Mouse (Mus musculus) adrenal gland, postnatal 0 days (tissue): ENCODE measurements around the gene Actrt2. TPM values are rescaled to one million over a fixed set of nuclear protein-coding genes. Genes with fewer than 3 reads are reported as not detected.

Experiments used
- polyA plus RNA-seq: library from polyadenylated mRNA; unstranded; fragments of >200 nt; fragmentation: Nextera tagmentation; extraction: Ambion mirVana; gene quantifications from 2 replicates; pipeline ENCODE4 v1.2.1, GENCODE M21; 2015

The Actrt2 gene
- polyA plus RNA-seq = not detected in 2 replicates

GRCm38 (mm10) chr4:154667767-154668166 is at the start of gene Actrt2:
Gene Actrt2 (minus strand): TSS chr4:154667867.

GRCm38 (mm10) chr4:154636721-154637311 is 30.9 kb downstream of the Actrt2 start, which contains the start of gene Prdm16:
Gene Prdm16 (minus strand): TSS chr4:154636873.

Other genes with a start within 250 kb of the Actrt2 start
- 2.8 and 4.3 TPM in 2 replicates for gene Prdm16, start 31.0 kb downstream of the Actrt2 start, polyA plus RNA-seq
- 0.10 and 0.19 TPM in 2 replicates for gene Ttc34, start 169.6 kb upstream of the Actrt2 start, polyA plus RNA-seq
- gene Mmel1, start 201.7 kb upstream of the Actrt2 start, polyA plus RNA-seq = 1.9 and 5.0 TPM in 2 replicates
- 165 and 222 TPM in 2 replicates for gene Fam213b, start 231.3 kb upstream of the Actrt2 start, polyA plus RNA-seq